Mouse (Mus musculus) limb, embryonic 12.5 days (tissue): Measurements from ENCODE around the gene Neurl2. TPM values are rescaled to one million over a fixed set of nuclear protein-coding genes. Genes with fewer than 3 reads are reported as not detected.
A peak's percentile ranks its signal among the peaks of the same experiment; 100 is the strongest.

Experiments used
- ATAC-seq: fragments of 200-750 bp; cut with Nextera tagmentation; 2 replicates; pipeline ENCODE4 v1.8.0; 2017; ENCODE audit warnings: low read depth, moderate TSS enrichment; ENCODE audit not compliant: insufficient number of reproducible peaks, insufficient read depth, low FRiP score, low TSS enrichment
- H3K27ac ChIP-seq: fragments of 300-500 bp; sonication (generic); 2 replicates; pipeline ENCODE4 v1.5.1; 2016; ENCODE audit warnings: mild to moderate bottlenecking, moderate library complexity
- H3K27me3 ChIP-seq: fragments of 300-500 bp; sonication (generic); 2 replicates; pipeline ENCODE4 v1.6.1; 2016; ENCODE audit warnings: mild to moderate bottlenecking, moderate library complexity
- H3K36me3 ChIP-seq: fragments of 300-500 bp; sonication (generic); 2 replicates; pipeline ENCODE4 v1.6.1; 2016; ENCODE audit warnings: mild to moderate bottlenecking, moderate library complexity
- H3K4me1 ChIP-seq: fragments of 300-500 bp; sonication (generic); replicated peaks from 2 replicates; pipeline ENCODE4 v1.6.1; 2016
- H3K4me2 ChIP-seq: fragments of 300-500 bp; sonication (generic); 2 replicates; pipeline ENCODE4 v1.6.1; 2016; ENCODE audit warnings: mild to moderate bottlenecking, moderate library complexity
- H3K4me3 ChIP-seq: fragments of 300-500 bp; sonication (generic); replicated peaks from 2 replicates; pipeline ENCODE4 v1.5.1; 2016; ENCODE audit warnings: mild to moderate bottlenecking
- H3K9ac ChIP-seq: fragments of 300-500 bp; sonication (generic); replicated peaks from 2 replicates; pipeline ENCODE4 v1.6.1; 2016; ENCODE audit warnings: mild to moderate bottlenecking, moderate library complexity
- H3K9me3 ChIP-seq: fragments of 300-500 bp; sonication (generic); 2 replicates; pipeline ENCODE4 v1.6.1; 2016; ENCODE audit warnings: mild to moderate bottlenecking, moderate library complexity
- WGBS: fragments of 180-500 bp; shearing (Covaris S2); methylation state at CpG from one replicate; pipeline ENCODE4 v1.1.7; 2016; 5-methylcytosine and 5-hydroxymethylcytosine counted together
- polyA plus RNA-seq: library from polyadenylated mRNA; unstranded; fragments of >200 nt; fragmentation: Nextera tagmentation; extraction: Ambion mirVana; gene quantifications from 2 replicates; pipeline ENCODE4 v1.2.1, GENCODE M21; 2016

Neurl2 gene
- polyA plus RNA-seq, 1 experiment from 2014 or later: 6.3 TPM

- H3K4me2 ChIP-seq: peak overlapping the region; percentile 84
- H3K27ac ChIP-seq: peak overlapping the region; percentile 73
- peaks cover 13% of the 10 kb centered on the region for H3K36me3 ChIP-seq
- peak overlapping the region; percentile 75; the same call in 1 of the 2 replicates for H3K9ac ChIP-seq
- H3K4me1 ChIP-seq: peaks cover 12% of the 10 kb centered on the region
- H3K27me3 ChIP-seq: 0 out of 2 replicates have a peak, but pooled peaks cover 3% of the 10 kb centered on the region
- no peaks in the 10 kb centered on the region for H3K9me3 ChIP-seq
- WGBS: 10% methylated on average over 7 of the region's 7 CpGs
- peak overlapping the region; percentile 68 for H3K4me3 ChIP-seq
- ATAC-seq: no peak
These were observed 48.3 kb downstream of the Neurl2 start for GRCm38 (mm10) chr2:164784869-164785420.

DNA sequence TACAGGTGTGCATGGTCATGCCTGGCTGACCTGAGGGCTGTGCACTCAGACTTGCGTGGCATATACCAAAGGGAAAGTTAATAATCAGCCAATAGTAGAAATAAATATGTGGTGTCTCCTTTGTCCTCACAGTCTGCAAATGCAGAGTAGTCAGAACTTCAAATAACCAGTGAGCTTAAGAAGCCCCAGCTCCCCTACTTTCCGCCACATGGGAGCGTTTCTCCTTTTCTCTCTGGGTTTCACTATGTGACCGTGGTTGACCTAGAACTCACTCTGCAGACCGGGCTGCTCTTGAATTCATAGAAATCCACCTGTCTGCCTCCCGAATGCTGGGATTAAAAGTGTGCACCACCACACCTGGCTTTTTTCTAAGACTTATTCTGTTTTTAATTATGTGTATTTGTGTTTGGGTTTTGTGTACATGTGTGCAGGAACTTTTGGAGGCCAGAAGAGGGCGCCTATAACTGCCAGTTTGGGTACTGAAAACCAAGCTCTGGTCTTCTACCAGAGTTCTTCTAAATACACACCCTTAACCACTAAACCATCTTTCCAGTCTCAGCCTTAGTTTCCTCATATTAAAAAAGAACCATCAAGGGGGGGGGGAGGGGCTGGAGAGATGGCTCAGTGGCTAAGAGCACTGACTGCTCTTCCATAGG, 49.2 kb downstream of the Neurl2 start:
- ATAC-seq: no peak
- Histone ChIP-seq H3K27ac (no peak overlapping the region), H3K9ac (no peak overlapping the region), H3K4me3 (no peak overlapping the region), H3K9me3 (no peaks in the 10 kb centered on the region), H3K36me3 (peaks cover 7% of the 10 kb centered on the region; the same call in 1 of the 2 replicates), H3K4me1 (peaks cover 12% of the 10 kb centered on the region), H3K4me2 (no peak overlapping the region), H3K27me3 (0 out of 2 replicates have a peak, but pooled peaks cover 3% of the 10 kb centered on the region)
- WGBS: 77% methylated on average over 7 of the region's 7 CpGs

GRCm38 (mm10) chr2:164781876-164782275, 51.4 kb downstream of the Neurl2 start:
- Histone ChIP-seq H3K4me3 (no peak overlapping the region), H3K27ac (no peak overlapping the region), H3K4me1 (peaks cover 8% of the 10 kb centered on the region), H3K9me3 (no peaks in the 10 kb centered on the region), H3K9ac (no peak overlapping the region), H3K27me3 (0 out of 2 replicates have a peak, but pooled peaks cover 6% of the 10 kb centered on the region), H3K36me3 (no peaks in the 10 kb centered on the region), H3K4me2 (no peak overlapping the region)
- 73% methylated on average over 4 of the region's 4 CpGs for WGBS
- no peak for ATAC-seq

Other genes with a start within 250 kb of the Neurl2 start
- gene Wfdc6a, start 248.0 kb downstream of the Neurl2 start, polyA plus RNA-seq: 0.28 TPM in 1 of 2 replicates, not detected in the other
- not detected in 2 replicates for gene Eppin, start 239.9 kb downstream of the Neurl2 start, polyA plus RNA-seq
- not detected in 2 replicates for gene Wfdc6b, start 219.9 kb downstream of the Neurl2 start, polyA plus RNA-seq
- not detected in 2 replicates for gene Wfdc8, start 219.8 kb downstream of the Neurl2 start, polyA plus RNA-seq
- gene Wfdc16, start 194.7 kb downstream of the Neurl2 start, polyA plus RNA-seq: not detected in 2 replicates
- not detected in 2 replicates for gene Wfdc10, start 177.4 kb downstream of the Neurl2 start, polyA plus RNA-seq
- not detected in 2 replicates for gene Wfdc9, start 176.9 kb downstream of the Neurl2 start, polyA plus RNA-seq
- gene Wfdc11, start 159.4 kb downstream of the Neurl2 start, polyA plus RNA-seq: not detected in 2 replicates
- gene Wfdc13, start 148.3 kb downstream of the Neurl2 start, polyA plus RNA-seq: not detected in 2 replicates
- not detected in 2 replicates for gene Spint4, start 135.0 kb downstream of the Neurl2 start, polyA plus RNA-seq
- not detected in 2 replicates for gene Spint5, start 118.2 kb downstream of the Neurl2 start, polyA plus RNA-seq
- gene Wfdc3, start 87.5 kb downstream of the Neurl2 start, polyA plus RNA-seq: 0.61 and 0.91 TPM in 2 replicates
- gene Dnttip1, start 87.5 kb downstream of the Neurl2 start, polyA plus RNA-seq: 95.9 and 105 TPM in 2 replicates
- 558 and 599 TPM in 2 replicates for gene Ube2c, start 63.6 kb downstream of the Neurl2 start, polyA plus RNA-seq
- 73.9 and 74.6 TPM in 2 replicates for gene Tnnc2, start 53.5 kb downstream of the Neurl2 start, polyA plus RNA-seq
- 19.0 and 19.2 TPM in 2 replicates for gene Snx21, start 47.6 kb downstream of the Neurl2 start, polyA plus RNA-seq
- gene Acot8, start 28.6 kb downstream of the Neurl2 start, polyA plus RNA-seq: 13.8 and 14.0 TPM in 2 replicates
- gene Zswim3, start 28.4 kb downstream of the Neurl2 start, polyA plus RNA-seq: 8.5 TPM in 2 replicates
- 17.3 and 20.4 TPM in 2 replicates for gene Zswim1, start 10.8 kb downstream of the Neurl2 start, polyA plus RNA-seq
- not detected in 2 replicates for gene Spata25, start 4.9 kb downstream of the Neurl2 start, polyA plus RNA-seq
- 103 and 107 TPM in 2 replicates for gene Ctsa, start 583 bp downstream of the Neurl2 start, polyA plus RNA-seq
- gene Pltp, start 24.3 kb upstream of the Neurl2 start, polyA plus RNA-seq: 32.6 and 37.0 TPM in 2 replicates
- 82.6 and 97.6 TPM in 2 replicates for gene Pcif1, start 45.8 kb upstream of the Neurl2 start, polyA plus RNA-seq
- gene Zfp335, start 78.3 kb upstream of the Neurl2 start, polyA plus RNA-seq: 14.4 and 17.4 TPM in 2 replicates
- gene Mmp9, start 107.3 kb upstream of the Neurl2 start, polyA plus RNA-seq: 1.9 and 2.9 TPM in 2 replicates
- gene Slc12a5, start 127.3 kb upstream of the Neurl2 start, polyA plus RNA-seq: 1.5 and 1.6 TPM in 2 replicates
- 117 and 125 TPM in 2 replicates for gene Ncoa5, start 201.4 kb upstream of the Neurl2 start, polyA plus RNA-seq
- gene Cd40, start 222.2 kb upstream of the Neurl2 start, polyA plus RNA-seq: 5.5 and 7.8 TPM in 2 replicates